Mouse (Mus musculus): ENCODE measurements at regions not wholly inside any gene's neighbourhood (a gene's known extent, or its start where the extent isn't known, plus 50 kb on each side); places are given as distances from the start of the nearest gene placed in this dataset.
A peak's percentile ranks its signal among the peaks of the same experiment; 100 is the strongest.

- WGBS: 82% methylated on average over 3 of the region's 3 CpGs
- no peak overlapping the region for H3K9ac ChIP-seq (ENCODE audit: low read length)
- no peak overlapping the region for H3K27ac ChIP-seq (ENCODE audit: low read depth)
- ATAC-seq (replicated peaks; ENCODE audit: low FRiP score, low TSS enrichment, low read depth): no peak
- DNase-seq (ENCODE audit: low spot score): no peak
- H3K36me3 ChIP-seq (ENCODE audit: control insufficient read depth, insufficient read depth, low read length): no peaks in the 10 kb centered on the region
- no peaks in the 10 kb centered on the region for H3K27me3 ChIP-seq (replicated peaks; ENCODE audit: control insufficient read depth, insufficient read depth, low read length)
- no peaks in the 10 kb centered on the region for H3K9me3 ChIP-seq (ENCODE audit: control insufficient read depth, low read length)
- H3K4me3 ChIP-seq (ENCODE audit: low read depth, low read length): no peak overlapping the region
- no peak overlapping the region for H3K4me2 ChIP-seq (ENCODE audit: low read length)
- no peaks in the 10 kb centered on the region for H3K4me1 ChIP-seq (replicated peaks; ENCODE audit: control insufficient read depth, insufficient read depth, low read length)
Measured at GRCm38 (mm10) chr13:41541139-41541538, 54.0 kb upstream of the Nedd9 start.

GRCm38 (mm10) chr13:41546063-41546462 is 58.9 kb upstream of the Nedd9 start:
- H3K9ac ChIP-seq (ENCODE audit: low read length): no peak overlapping the region
- H3K4me2 ChIP-seq (ENCODE audit: low read length): no peak overlapping the region
- no peaks in the 10 kb centered on the region for H3K27me3 ChIP-seq (replicated peaks; ENCODE audit: control insufficient read depth, insufficient read depth, low read length)
- ATAC-seq (replicated peaks; ENCODE audit: low FRiP score, low TSS enrichment, low read depth) (no peak), DNase-seq (ENCODE audit: low spot score) (no peak)
- no peak overlapping the region for H3K4me3 ChIP-seq (ENCODE audit: low read depth, low read length)
- no peak overlapping the region for H3K27ac ChIP-seq (ENCODE audit: low read depth)
- no peaks in the 10 kb centered on the region for H3K36me3 ChIP-seq (ENCODE audit: control insufficient read depth, insufficient read depth, low read length)
- WGBS: 89% methylated on average over 8 of the region's 8 CpGs
- no peaks in the 10 kb centered on the region for H3K4me1 ChIP-seq (replicated peaks; ENCODE audit: control insufficient read depth, insufficient read depth, low read length)
- H3K9me3 ChIP-seq (ENCODE audit: control insufficient read depth, low read length): no peaks in the 10 kb centered on the region

- Histone ChIP-seq H3K4me3 (ENCODE audit: low read depth, low read length) (no peak overlapping the region), H3K9ac (ENCODE audit: low read length) (no peak overlapping the region), H3K4me2 (ENCODE audit: low read length) (no peak overlapping the region), H3K36me3 (ENCODE audit: control insufficient read depth, insufficient read depth, low read length) (no peaks in the 10 kb centered on the region), H3K27me3 (replicated peaks; ENCODE audit: control insufficient read depth, insufficient read depth, low read length) (no peaks in the 10 kb centered on the region), H3K9me3 (ENCODE audit: control insufficient read depth, low read length) (no peaks in the 10 kb centered on the region), H3K27ac (ENCODE audit: low read depth) (no peak overlapping the region), H3K4me1 (replicated peaks; ENCODE audit: control insufficient read depth, insufficient read depth, low read length) (no peaks in the 10 kb centered on the region; the same call in 1 of the 2 replicates)
- ATAC-seq (replicated peaks; ENCODE audit: low FRiP score, low TSS enrichment, low read depth) (no peak), DNase-seq (ENCODE audit: low spot score) (no peak)
- 83% methylated on average over 9 of the region's 9 CpGs for WGBS
Measured at GRCm38 (mm10) chr13:41546531-41546930, 59.2 kb upstream of the Tmem170b start.

GRCm38 (mm10) chr13:41549283-41549682 is 56.4 kb upstream of the Tmem170b start:
- no peak for DNase-seq (ENCODE audit: low spot score)
- no peak overlapping the region for H3K27ac ChIP-seq (ENCODE audit: low read depth)
- 72% methylated on average over 6 of the region's 6 CpGs for WGBS

DNA sequence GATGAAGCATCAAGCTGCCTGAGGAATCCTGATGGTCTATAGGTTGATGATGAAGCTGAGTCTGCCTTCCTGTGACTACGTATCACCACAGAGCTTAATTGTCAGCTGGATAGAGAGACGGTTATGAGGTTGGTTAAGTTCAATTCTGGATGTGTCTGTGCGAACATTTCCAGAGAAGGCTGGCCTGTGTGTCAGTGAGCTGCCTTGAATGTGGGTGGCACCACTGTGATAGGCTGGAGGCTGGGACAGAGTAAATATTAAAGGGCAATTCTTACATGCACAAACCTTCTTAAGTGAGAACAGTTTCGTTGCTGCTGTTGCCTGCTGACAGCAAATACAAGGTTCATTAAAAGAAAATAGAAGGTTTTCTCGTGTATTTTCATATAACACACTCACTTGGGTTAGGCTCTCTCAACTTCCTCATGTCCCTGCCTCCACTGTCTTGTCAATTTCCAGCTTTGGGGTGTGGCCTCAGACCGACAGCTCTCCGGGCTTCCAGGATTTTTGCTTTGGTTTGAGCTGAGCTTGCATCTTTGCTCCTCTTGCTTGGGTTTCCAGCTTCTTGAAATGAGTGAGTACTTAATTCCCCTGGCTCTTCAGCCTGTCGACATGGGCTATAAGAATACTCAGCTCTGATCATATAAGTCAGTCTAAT is 55.3 kb upstream of the Tmem170b start:
- no peak overlapping the region for H3K9ac ChIP-seq (ENCODE audit: low read length)
- 0 out of 2 replicates have a peak, but pooled peaks cover 2% of the 10 kb centered on the region for H3K9me3 ChIP-seq (ENCODE audit: control insufficient read depth, low read length)
- ATAC-seq (replicated peaks; ENCODE audit: low FRiP score, low TSS enrichment, low read depth): no peak
- H3K4me3 ChIP-seq (ENCODE audit: low read depth, low read length): no peak overlapping the region
- 55% methylated on average over 8 of the region's 8 CpGs for WGBS
- DNase-seq (ENCODE audit: low spot score): no peak
- no peak overlapping the region for H3K27ac ChIP-seq (ENCODE audit: low read depth)
- H3K36me3 ChIP-seq (ENCODE audit: control insufficient read depth, insufficient read depth, low read length): no peaks in the 10 kb centered on the region
- H3K4me1 ChIP-seq (replicated peaks; ENCODE audit: control insufficient read depth, insufficient read depth, low read length): peaks cover 2% of the 10 kb centered on the region; the same call in 1 of the 2 replicates
- H3K4me2 ChIP-seq (ENCODE audit: low read length): no peak overlapping the region
- H3K27me3 ChIP-seq (replicated peaks; ENCODE audit: control insufficient read depth, insufficient read depth, low read length): no peaks in the 10 kb centered on the region

More at GRCm38 (mm10) chr13:41549283-41549682, 56.4 kb upstream of the Tmem170b start:
- no peaks in the 10 kb centered on the region for H3K27me3 ChIP-seq (replicated peaks; ENCODE audit: control insufficient read depth, insufficient read depth, low read length)
- H3K4me2 ChIP-seq (ENCODE audit: low read length): no peak overlapping the region
- no peaks in the 10 kb centered on the region for H3K36me3 ChIP-seq (ENCODE audit: control insufficient read depth, insufficient read depth, low read length)
- ATAC-seq (replicated peaks; ENCODE audit: low FRiP score, low TSS enrichment, low read depth): no peak
- H3K9me3 ChIP-seq (ENCODE audit: control insufficient read depth, low read length): 0 out of 2 replicates have a peak, but pooled peaks cover 2% of the 10 kb centered on the region
- peaks cover 2% of the 10 kb centered on the region; the same call in 1 of the 2 replicates for H3K4me1 ChIP-seq (replicated peaks; ENCODE audit: control insufficient read depth, insufficient read depth, low read length)
- no peak overlapping the region for H3K9ac ChIP-seq (ENCODE audit: low read length)
- H3K4me3 ChIP-seq (ENCODE audit: low read depth, low read length): no peak overlapping the region

DNA sequence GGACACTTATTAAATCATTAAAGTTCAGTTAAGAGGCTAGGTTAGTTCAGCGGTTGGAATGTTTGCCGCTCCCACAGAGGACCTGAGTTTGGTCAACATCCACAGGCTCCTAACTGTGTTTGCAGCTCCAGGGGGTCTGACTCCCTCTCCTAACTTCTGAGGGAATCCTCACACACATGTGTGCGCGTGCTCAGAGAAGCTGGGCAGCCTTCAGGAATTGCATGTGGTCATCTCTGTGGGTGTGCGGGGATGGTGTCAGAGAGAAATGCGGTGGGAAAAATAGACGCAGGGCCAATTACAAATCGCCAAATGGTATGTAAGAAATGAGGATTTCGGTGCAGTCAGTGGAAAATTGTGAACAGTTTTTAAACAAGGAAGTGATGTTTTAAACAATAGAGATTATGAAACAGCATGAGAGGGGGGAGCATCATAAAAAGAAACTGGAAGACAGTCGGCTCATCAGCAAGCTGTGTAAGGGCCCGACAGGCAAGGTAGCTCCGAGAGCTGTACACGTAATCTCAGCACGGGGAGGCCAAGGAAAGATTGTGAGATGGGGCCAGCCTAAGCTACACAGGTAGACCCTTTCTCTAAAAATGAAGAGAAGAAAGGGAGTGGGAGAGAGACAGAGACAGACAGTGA is 53.9 kb upstream of the Tmem170b start:
- Histone ChIP-seq H3K4me3 (ENCODE audit: low read depth, low read length) (no peak overlapping the region), H3K27ac (ENCODE audit: low read depth) (no peak overlapping the region), H3K9me3 (ENCODE audit: control insufficient read depth, low read length) (0 out of 2 replicates have a peak, but pooled peaks cover 2% of the 10 kb centered on the region), H3K4me2 (ENCODE audit: low read length) (peak overlapping the region; percentile 27; the same call in 1 of the 2 replicates), H3K36me3 (ENCODE audit: control insufficient read depth, insufficient read depth, low read length) (no peaks in the 10 kb centered on the region), H3K4me1 (replicated peaks; ENCODE audit: control insufficient read depth, insufficient read depth, low read length) (peaks cover 2% of the 10 kb centered on the region; the same call in 1 of the 2 replicates), H3K27me3 (replicated peaks; ENCODE audit: control insufficient read depth, insufficient read depth, low read length) (no peaks in the 10 kb centered on the region), H3K9ac (ENCODE audit: low read length) (no peak overlapping the region)
- WGBS: 58% methylated on average over 14 of the region's 14 CpGs
- DNase-seq (ENCODE audit: low spot score): no peak
- no peak for ATAC-seq (replicated peaks; ENCODE audit: low FRiP score, low TSS enrichment, low read depth)

DNA sequence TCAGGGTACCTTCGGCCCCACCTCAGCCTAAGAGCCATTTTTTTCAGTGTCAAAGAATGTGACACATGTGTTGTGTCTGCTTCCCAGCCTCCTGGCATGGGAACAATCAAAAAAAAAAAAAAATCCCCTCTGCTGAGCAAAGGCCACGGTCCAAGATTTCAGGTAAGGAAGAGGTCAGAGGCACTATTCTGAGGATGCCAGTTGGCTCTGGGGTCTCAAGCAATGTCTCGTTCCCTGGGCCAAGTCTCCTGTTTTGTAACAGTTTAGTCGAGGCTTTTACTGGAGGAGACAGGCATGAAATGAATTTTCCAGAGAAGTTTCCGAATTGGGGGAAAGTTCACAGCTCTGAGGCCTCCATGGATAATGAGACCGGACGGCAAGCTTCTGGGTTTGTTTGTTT is 51.3 kb upstream of the Tmem170b start:
- H3K9ac ChIP-seq (ENCODE audit: low read length): no peak overlapping the region

More for the DNA sequence above, 51.3 kb upstream of the Tmem170b start:
- WGBS: 78% methylated on average over 7 of the region's 7 CpGs
- 0 out of 2 replicates have a peak, but pooled peaks cover 2% of the 10 kb centered on the region for H3K9me3 ChIP-seq (ENCODE audit: control insufficient read depth, low read length)
- no peak for DNase-seq (ENCODE audit: low spot score)
- H3K4me2 ChIP-seq (ENCODE audit: low read length): no peak overlapping the region
- H3K27ac ChIP-seq (ENCODE audit: low read depth): no peak overlapping the region
- ATAC-seq (replicated peaks; ENCODE audit: low FRiP score, low TSS enrichment, low read depth): no peak
- H3K4me1 ChIP-seq (replicated peaks; ENCODE audit: control insufficient read depth, insufficient read depth, low read length): peaks cover 2% of the 10 kb centered on the region; the same call in 1 of the 2 replicates
- no peaks in the 10 kb centered on the region for H3K27me3 ChIP-seq (replicated peaks; ENCODE audit: control insufficient read depth, insufficient read depth, low read length)
- H3K36me3 ChIP-seq (ENCODE audit: control insufficient read depth, insufficient read depth, low read length): no peaks in the 10 kb centered on the region
- no peak overlapping the region for H3K4me3 ChIP-seq (ENCODE audit: low read depth, low read length)
